Mouse (Mus musculus): ENCODE measurements around the gene Ppt2.

The Ppt2 gene

DNA sequence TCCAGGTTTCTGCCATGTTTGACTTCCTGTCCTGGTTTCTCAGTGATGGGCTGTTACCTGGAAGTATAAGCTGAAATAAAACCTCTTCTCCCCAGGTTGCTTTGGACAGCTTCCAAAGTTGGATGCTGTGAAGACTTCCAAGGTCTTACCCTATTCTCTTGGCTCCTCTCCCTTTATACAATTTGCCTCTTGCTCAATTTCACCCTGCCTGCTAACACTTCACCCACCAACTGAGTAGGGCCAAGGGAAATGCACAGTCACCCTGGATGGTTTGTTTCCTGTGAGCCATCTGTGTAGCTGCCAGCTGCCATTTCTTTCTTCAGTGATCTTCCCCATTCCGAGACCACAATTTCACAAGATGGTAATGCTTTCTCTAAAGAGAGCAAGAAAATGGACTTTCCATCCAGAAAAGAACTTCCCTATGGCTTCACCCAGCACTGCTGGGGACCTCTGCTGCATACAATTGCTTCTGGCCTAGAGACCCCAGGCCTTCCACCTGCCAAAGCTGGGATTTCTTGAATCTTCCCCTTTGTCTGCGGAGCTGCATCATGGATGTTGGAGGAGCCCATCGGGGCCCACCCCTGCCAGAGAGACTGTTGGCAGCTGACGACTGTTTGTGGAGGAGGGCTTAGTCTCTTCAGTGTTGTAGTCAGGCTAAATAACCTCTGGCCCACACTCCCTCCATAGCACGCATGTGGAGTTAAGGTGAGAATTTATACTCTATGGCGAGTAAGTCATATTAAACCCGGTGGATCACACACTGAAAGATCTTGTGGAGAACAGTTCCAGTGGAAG lies 11.3 kb upstream of the Ppt2 start:
- DNase-seq (ENCODE audit: low spot score), result no peak

- no peak for DNase-seq (ENCODE audit: low spot score)
Observed at GRCm38 (mm10) chr17:34637459-34637858, 9.1 kb upstream of the Ppt2 start.

- DNase-seq (ENCODE audit: low spot score), result no peak
Observed at GRCm38 (mm10) chr17:34635671-34636070, 7.4 kb upstream of the Ppt2 start.

DNA sequence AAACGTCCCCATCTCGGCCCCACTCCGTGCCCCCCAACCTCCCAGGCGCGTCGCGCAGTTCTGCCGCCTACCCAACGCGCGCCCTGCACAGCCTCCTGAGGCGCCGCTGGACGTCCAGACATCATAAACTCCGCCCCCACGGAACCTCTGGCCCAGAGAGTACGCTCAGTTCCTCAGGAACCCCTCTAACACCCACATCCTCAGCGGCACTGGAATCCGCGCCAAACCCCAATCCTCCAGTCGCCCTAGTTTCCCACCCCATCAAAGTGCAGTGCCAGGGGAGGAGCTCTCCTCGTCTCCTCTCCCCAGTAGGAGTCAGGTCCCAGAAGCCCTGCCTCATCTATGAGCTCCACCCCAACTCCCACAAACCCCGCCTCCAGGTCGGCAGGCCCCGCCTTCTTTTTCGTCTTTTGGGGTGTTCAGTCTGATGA lies 4.0 kb upstream of the Ppt2 start:
- peak; percentile 73 for DNase-seq (ENCODE audit: low spot score)

- DNase-seq (ENCODE audit: low spot score), result no peak
Observed at GRCm38 (mm10) chr17:34631647-34632046, 3.3 kb upstream of the Ppt2 start.

GRCm38 (mm10) chr17:34630761-34631301 lies 2.5 kb upstream of the Ppt2 start:
- DNase-seq (ENCODE audit: low spot score), result no peak

- no peak for DNase-seq (ENCODE audit: low spot score)
Observed at GRCm38 (mm10) chr17:34629796-34630603, 1.7 kb upstream of the Ppt2 start.

DNA sequence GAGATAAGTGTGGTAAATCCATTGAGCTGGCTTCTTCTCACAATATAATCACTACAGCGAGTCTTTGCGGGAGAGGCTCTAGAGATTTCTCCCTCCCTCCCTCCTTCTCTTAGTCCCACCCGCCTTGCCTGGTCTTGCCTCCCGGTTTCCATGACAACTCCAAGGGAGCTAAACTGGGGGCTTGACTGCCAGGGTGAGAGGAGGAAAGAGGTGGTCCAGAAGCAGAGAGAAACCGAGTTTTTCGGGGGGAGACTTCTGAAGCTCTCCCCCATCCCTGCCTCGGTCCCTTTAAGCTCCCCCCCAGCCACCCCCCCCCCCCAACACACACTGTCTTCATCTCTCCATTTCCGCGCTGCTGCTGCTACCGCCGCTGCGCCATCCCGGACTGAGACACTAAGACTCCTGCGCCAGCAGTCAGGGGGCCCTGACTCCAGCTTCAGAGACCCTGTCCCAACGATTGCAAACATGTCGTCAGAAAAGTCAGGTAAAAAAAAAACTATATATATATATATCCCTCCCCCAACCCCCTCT lies 976 bp upstream of the Ppt2 start, which contains the start of gene Prrt1:
Gene Prrt1 (plus strand): TSS at position 313 of the 531 bp plus-strand sequence.
- DNase-seq (ENCODE audit: low spot score), result no peak

DNA sequence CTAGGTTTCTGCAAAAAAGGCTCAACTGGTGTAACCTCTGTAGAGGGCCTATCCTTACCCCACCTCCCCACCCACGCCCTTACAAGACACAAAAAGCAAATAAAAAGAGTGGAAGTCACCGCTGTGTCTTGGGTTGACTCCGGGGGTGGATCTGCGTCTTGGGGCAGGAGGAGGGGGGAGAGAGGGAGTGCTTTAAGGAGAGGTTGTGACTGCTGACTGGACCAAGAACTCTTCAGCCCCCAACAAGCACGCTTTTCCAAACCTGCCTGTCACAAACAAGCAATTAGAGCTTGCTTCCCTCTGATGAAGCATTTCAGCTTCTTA lies 296 bp upstream of the Ppt2 start:
- DNase-seq (ENCODE audit: low spot score), result no peak

GRCm38 (mm10) chr17:34627093-34627942 lies 992 bp downstream of the Ppt2 start:
- DNase-seq (ENCODE audit: low spot score), result peak; percentile 83

- DNase-seq (ENCODE audit: low spot score), result no peak
Observed at GRCm38 (mm10) chr17:34626773-34627092, 1.6 kb downstream of the Ppt2 start.

DNA sequence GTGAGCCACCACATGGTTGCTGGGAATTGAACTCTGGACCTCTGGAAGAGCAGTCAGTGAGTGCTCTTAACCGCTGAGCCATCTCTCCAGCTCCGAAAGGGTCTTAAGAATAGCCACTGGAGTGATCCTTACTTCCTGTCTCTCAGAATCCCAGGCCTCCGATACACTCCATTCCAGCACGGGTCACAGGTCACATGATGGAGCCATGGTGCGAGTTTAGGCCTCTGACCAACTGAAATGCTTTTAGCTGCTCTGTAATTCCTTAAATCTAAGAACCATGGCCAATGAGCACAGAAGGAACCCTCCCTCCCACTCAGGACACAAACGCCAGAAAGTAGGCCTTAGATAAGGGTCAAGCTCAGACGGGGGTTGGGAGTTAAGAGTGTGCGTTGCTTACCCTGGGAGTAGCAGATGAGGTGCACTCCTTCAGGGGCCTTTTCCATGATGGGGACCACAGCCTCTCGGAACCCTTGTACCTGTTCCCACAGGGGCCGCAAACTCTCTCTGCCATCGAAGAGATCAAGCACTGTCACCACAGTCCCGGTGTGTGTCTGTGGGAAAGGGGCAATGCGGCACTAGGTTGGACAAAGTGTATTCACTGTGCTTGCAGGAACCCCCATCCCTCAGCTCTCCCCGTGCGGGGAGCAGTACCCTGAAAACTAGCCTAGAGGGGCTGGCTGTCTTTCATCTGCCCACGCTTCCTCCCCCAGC lies 2.1 kb downstream of the Ppt2 start:
- DNase-seq (ENCODE audit: low spot score), result no peak

DNA sequence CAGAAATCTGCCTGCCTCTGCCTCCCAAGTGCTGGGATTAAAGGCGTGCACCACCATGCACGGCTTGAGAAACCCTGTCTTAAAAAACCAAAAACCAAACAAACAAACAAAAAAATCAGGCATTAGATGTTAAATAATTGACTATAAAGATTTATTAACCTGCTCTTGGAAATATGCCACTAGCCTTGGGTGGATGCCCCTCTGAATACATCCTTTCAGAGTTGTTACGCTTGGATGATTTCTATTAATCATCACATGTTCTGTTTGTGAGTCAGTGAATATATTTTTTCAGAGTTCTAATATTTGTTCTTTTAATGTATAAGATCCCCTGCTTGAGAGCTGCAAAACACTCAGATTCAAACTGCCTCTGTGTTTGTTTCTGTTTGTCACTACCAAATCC lies 3.3 kb downstream of the Ppt2 start:
- no peak for DNase-seq (ENCODE audit: low spot score)

GRCm38 (mm10) chr17:34623161-34623560 lies 5.1 kb downstream of the Ppt2 start:
- DNase-seq (ENCODE audit: low spot score), result no peak

- no peak for DNase-seq (ENCODE audit: low spot score)
Observed at GRCm38 (mm10) chr17:34621006-34621405, 7.3 kb downstream of the Ppt2 start.

DNA sequence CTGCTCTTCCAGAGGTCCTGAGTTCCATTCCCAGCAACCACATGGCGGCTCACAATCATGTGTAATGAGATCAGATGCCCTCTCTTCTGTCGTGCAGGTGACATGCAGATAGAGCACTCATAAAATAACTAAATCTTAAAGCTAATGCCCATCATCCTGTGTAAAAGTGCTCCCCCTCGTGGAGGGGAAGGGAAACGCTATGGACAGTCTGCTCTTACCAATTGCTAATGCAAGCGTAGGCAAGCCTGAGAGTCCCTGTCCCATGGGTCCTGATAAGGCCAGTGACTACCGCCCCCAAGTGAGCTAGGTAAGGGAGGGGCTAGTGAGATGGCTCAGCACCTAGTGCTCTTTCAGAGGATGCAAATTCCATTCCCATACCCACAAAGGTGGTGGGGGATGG lies 9.3 kb downstream of the Ppt2 start:
- peak; percentile 50 for DNase-seq (ENCODE audit: low spot score)

DNA sequence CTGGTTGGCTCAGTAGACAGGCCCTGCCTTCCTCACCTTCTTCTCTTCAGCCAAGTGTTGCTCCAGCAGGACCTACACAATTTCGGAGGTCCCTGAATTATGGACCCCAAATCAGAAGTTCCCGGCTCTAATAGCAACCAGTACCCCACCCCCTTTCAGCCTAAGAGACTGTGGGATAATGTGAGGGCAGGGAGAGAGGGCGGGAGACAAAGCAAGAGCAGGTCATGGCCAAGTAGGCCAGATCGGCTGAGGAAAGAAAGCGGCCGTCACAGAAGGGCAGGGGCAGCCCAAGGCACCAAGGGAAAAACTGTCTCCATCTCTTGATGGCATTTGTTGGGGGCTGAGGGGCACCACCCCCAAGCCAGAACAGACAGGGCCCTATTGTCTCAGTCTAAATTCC lies 12.4 kb downstream of the Ppt2 start, which contains the start of gene Egfl8:
Gene Egfl8 (minus strand): TSS at position 101 of the 400 bp plus-strand sequence.
- DNase-seq (ENCODE audit: low spot score), result no peak

- DNase-seq (ENCODE audit: low spot score), result no peak
Observed at GRCm38 (mm10) chr17:34613830-34614229, 14.5 kb downstream of the Ppt2 start.

DNA sequence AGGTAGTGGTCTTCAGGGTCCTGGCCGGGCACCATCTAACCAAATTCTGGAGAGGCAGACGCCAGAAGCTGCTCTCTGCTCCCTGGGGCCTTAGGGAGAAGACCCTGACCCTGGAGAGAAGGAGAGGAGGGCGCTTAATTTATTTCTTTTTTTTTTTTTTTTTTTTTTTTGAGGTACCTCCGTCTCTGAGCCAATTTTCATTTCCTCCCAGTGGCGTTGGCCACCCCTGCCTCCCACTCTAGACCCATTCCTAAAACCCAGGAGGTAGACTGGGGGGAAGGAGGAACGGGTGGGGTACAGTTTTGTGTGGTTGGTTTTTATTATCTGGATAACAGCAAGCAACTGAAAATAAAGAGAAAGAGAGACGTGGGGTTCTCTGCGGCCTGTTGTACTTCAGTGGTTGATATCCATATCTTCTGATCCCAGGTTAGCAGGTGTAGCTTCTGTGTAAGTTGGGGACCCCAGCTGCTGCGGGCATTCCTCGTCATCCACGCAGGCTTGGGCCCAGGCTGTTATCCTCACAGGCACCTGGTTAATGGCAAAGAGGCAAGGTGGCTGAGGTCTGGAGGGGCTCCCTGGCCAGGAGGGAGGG lies 15.2 kb downstream of the Ppt2 start:
- no peak for DNase-seq (ENCODE audit: low spot score)

GRCm38 (mm10) chr17:34611050-34611449 lies 17.3 kb downstream of the Ppt2 start:
- DNase-seq (ENCODE audit: low spot score), result no peak

- no peak for DNase-seq (ENCODE audit: low spot score)
Observed at GRCm38 (mm10) chr17:34607997-34608396, 20.3 kb downstream of the Ppt2 start.
